Mouse (Mus musculus): ENCODE data around the gene Midn. TPM values are rescaled to one million over a fixed set of nuclear protein-coding genes. Genes with fewer than 3 reads are reported as not detected.
"Not testable (repeated sequence)": the region's sequence is repeated elsewhere in the genome, so short reads cannot be mapped to it uniquely, and the experiment has no call there.

The Midn gene
- total RNA-seq, 2 experiments from 2014 or later, result 74.3 to 98.7 TPM

DNA sequence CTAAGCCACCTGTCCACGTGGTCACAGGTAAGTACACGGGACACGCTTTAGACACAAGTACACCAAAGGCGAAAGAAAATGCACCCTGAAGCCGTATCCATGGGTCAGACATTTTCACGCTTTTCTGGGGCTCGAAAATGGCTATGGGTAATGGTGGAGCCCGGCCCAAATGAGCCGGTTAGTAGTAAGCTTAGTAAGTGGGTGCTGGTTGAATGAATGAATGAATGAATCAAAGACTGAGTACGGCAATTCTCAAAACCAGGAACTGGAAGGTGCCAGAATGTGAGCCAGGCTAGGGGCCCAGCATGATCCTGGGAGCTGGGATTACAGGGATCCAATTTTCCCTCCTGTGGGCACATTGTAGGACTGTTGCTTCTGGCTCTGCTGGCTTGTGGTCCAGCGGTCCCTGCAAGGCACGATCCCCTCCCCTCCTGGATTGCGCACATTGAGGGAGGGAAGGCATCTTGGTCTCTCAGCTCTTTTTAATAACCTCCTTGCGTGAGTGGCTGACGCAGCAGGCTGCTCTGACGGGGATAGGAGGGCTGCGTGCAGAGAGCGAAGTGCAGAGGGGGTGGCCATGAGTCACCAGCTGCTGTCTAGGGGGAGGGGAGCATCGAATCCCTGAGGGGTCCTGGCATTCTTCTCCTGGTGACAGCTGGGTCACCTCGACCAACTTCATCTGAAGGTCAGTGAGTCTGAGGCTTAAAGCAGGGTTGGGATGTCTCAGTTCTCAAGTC, 17.5 kb downstream of the Midn start, which contains the start of gene Cirbp:
TSS of gene Cirbp (plus strand) at position 594 of the 737 bp plus-strand sequence.
- intact Hi-C loops (cut with DNase I), result loop anchor here (1.0 kb wide), 2 partner anchors 17 to 23 kb away; partner anchors contain the start of gene Midn
- peak in 1 of 2 experiments; percentile 92 for DNase-seq (ENCODE audit: low spot score in 2 of 2)

DNA sequence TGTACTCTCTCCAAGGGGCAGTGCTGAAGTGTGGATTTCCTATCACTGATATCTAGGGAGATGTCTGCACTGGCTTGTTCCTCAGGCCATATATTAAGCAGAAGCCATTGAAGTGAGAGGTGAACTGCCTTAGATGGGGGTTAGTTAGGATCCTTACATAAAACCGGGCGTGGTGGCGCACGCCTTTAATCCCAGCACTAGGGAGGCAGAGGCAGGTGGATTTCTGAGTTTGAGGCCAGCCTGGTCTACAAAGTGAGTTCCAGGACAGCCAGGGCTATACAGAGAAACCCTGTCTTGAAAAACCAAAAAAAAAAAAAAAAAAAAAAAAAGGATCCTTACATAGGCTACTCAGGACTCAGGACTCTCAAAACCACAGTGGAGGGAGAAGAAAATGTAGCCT, 18.1 kb downstream of the Midn start:
- intact Hi-C loops (cut with DNase I); DNase-seq (ENCODE audit: low spot score in 2 of 2): not testable (repeated sequence)

DNA sequence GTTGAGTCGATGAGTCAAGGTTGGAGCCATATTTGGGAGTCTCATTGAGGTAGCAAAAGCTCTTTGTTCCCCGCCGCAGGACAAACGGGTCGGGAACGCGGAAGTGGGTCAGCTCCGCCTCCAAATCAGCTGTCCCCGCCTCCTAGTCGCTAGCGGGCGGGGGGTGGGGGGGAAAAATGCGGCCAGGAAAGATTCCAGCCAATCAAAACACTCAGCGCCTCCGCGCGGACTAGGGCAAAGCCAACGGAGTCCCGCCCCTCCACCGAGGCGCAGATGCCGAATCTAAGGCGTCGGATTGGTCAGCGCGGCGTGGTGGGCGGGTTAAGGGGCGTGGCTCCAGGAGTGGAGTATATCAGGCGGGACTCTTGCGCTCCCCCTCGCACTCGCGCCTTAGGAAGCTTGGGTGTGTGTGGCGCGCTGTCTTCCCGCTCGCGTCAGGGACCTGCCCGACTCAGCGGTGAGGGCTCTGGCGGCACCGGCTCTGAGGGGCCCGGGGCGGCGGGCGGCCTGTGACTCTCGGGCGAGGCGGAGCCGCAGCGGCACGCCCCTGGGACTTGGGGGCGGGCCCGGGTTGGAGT, 19.5 kb downstream of the Midn start:
- peak; percentile 98 to 99 for DNase-seq (ENCODE audit: low spot score in 2 of 2)
- intact Hi-C loops (cut with DNase I), result no loop called here

GRCm38 (mm10) chr10:80168038-80168661, 20.1 kb downstream of the Midn start:
- peak; percentile 92 to 95 for DNase-seq (ENCODE audit: low spot score in 2 of 2)
- intact Hi-C loops (cut with DNase I), result no loop called here

- intact Hi-C loops (cut with DNase I), result no loop called here
- DNase-seq (ENCODE audit: low spot score in 2 of 2), result no peak
These were observed 21.0 kb downstream of the Midn start for GRCm38 (mm10) chr10:80169070-80169469.

GRCm38 (mm10) chr10:80169651-80170050, 21.6 kb downstream of the Midn start:
- DNase-seq (ENCODE audit: low spot score in 2 of 2), result no peak
- intact Hi-C loops (cut with DNase I), result loop anchor here (10.0 kb wide), 1 partner anchor 205 kb away; no protein-coding TSS in a partner anchor

DNA sequence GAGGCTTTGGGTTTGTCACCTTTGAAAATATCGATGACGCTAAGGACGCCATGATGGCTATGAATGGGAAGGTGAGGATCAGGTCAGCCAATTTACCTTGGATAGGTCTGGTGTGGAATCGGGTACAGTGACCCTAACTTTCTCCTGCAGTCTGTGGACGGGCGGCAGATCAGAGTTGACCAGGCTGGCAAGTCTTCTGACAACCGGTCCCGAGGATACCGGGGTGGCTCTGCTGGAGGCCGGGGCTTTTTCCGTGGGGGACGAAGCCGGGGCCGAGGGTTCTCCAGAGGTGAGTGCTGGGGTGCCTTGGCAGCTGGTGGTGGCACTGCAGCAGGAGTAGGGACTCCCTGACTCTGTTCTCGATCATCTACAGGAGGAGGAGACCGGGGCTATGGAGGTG, 22.0 kb downstream of the Midn start:
- DNase-seq (ENCODE audit: low spot score in 2 of 2), result no peak
- intact Hi-C loops (cut with DNase I), result loop anchor here (10.0 kb wide), 1 partner anchor 205 kb away; no protein-coding TSS in a partner anchor

DNA sequence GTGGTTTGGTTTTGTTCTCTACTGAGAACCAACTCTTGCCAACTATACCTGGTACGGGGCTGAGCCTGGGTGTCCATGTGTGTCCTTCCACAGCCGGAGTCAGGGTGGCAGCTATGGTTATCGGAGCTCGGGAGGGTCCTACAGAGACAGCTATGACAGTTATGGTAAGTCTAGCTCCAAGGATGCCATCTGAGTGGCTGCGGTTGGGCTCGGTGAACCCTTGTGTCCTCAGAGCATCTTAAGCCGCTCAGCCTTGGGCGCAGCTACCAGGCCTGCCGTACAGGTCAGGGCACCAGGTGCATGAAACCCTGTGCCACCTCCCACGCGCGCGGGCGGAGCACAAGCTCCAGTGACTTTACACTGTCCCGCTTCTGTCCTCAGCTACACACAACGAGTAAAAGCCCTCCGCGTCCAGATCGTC, 22.5 kb downstream of the Midn start:
- intact Hi-C loops (cut with DNase I), result loop anchor here (10.0 kb wide), 1 partner anchor 204 kb away; no protein-coding TSS in a partner anchor
- DNase-seq (ENCODE audit: low spot score in 2 of 2), result no peak

GRCm38 (mm10) chr10:80171252-80171651, 23.2 kb downstream of the Midn start:
- intact Hi-C loops (cut with DNase I), result loop anchor here (10.0 kb wide), 1 partner anchor 204 kb away; no protein-coding TSS in a partner anchor
- DNase-seq (ENCODE audit: low spot score in 2 of 2), result no peak

DNA sequence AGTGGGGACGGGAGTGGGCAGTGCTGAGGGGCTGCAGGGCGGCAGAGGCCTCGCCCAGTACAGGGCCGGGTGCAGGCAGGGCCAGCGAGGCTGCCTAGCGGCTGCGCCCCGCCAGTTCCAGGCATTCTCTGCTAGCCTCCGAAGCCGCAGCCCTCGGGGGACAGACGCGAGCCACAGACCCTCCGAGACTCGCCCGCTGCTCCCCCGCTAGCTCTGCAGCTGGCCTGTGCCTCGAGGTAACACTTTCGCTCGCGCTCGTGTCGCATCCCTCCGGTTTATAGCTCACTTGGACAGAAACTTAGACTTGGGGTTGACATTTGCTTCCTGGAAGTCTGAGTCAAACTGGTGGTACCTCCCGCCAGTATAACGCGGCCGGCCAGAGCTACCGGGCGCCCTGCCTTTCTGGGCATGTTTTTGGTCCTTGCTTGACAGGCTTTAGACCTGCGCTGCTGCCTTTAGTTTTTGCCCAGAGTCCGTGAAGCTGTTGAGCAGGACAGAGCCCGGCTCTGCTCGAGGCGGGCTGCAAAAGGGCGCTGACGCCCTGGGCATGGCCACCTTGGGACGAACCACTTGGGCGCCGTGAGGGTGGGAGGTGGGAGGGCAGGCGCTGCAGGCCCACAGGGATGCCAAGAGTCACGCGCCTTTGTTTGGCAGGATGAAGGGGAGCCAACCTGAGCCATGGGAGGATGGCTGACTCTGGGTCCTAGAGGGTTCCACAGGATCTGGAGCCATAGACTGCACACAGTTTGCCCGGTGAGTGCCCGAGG, 23.9 kb downstream of the Midn start:
- no peak for DNase-seq (ENCODE audit: low spot score in 2 of 2)
- intact Hi-C loops (cut with DNase I), result loop anchor here (10.0 kb wide), 1 partner anchor 203 kb away; no protein-coding TSS in a partner anchor

GRCm38 (mm10) chr10:80172527-80173292, 24.6 kb downstream of the Midn start, which contains the start of gene 1600002K03Rik:
TSS of gene 1600002K03Rik (plus strand) at chr10:80172944.
- intact Hi-C loops (cut with DNase I), result loop anchor here (10.0 kb wide), 1 partner anchor 202 kb away; no protein-coding TSS in a partner anchor
- DNase-seq (ENCODE audit: low spot score in 2 of 2), result peak; percentile 94

- intact Hi-C loops (cut with DNase I), result loop anchor here (10.0 kb wide), 1 partner anchor 201 kb away; no protein-coding TSS in a partner anchor
- DNase-seq (ENCODE audit: low spot score in 2 of 2), result no peak
These were observed 25.3 kb downstream of the Midn start for GRCm38 (mm10) chr10:80173358-80173757.

DNA sequence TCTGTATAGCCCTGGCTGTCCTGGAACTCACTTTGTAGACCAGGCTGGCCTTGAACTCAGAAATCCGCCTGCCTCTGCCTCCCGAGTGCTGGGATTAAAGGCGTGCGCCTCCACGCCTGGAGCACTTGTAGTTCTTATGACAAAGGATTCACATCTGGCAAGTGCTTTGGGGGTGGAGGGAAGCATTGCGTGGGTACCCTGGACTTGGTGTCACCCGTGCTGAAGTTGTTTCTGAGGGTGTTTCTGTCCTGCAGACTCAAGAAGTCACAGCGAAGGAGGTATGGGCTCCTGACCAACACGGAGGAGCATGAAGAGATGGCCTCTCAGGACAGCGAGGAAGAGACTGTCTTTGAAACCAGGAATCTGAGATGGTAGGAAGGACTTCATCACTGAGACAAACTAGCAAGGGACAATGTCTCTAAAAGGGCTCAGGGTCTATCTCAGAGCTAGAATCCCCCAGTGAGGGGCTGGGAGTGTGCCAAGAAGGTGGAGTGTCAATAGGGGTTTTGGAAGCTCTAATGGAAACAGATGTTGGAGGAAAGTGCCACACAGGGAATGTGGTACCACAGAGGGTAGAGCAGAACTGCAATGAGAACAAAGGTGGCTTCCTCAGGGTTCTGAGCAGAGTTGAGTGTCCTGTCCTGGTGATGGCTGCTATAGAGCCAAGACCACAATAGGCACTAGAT, 26.0 kb downstream of the Midn start:
- no peak for DNase-seq (ENCODE audit: low spot score in 2 of 2)
- intact Hi-C loops (cut with DNase I), result loop anchor here (10.0 kb wide), 1 partner anchor 201 kb away; no protein-coding TSS in a partner anchor

DNA sequence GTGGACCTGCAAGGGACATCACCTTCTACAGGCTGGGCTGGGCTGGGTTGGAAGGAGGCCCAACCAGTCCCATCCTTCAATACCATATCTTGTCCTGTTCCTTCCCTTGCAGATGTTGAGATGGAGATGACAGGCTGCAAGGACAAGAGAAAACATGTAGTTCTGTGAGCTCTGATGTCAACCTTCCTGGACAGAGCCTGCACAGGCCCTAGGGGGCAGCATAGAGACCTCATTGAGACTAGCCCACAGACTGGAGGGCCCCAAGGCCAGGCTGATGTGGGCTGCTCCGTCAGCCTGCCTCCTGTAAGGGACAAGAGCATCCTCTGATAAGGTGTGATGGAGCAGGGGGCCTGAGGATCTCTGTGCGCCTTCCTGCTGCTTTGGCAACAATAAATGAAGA, 26.6 kb downstream of the Midn start:
- intact Hi-C loops (cut with DNase I), result loop anchor here (1.0 to 10.0 kb wide), 3 partner anchors 53 to 200 kb away; partner anchors contain the start of gene Mum1
- no peak for DNase-seq (ENCODE audit: low spot score in 2 of 2)

DNA sequence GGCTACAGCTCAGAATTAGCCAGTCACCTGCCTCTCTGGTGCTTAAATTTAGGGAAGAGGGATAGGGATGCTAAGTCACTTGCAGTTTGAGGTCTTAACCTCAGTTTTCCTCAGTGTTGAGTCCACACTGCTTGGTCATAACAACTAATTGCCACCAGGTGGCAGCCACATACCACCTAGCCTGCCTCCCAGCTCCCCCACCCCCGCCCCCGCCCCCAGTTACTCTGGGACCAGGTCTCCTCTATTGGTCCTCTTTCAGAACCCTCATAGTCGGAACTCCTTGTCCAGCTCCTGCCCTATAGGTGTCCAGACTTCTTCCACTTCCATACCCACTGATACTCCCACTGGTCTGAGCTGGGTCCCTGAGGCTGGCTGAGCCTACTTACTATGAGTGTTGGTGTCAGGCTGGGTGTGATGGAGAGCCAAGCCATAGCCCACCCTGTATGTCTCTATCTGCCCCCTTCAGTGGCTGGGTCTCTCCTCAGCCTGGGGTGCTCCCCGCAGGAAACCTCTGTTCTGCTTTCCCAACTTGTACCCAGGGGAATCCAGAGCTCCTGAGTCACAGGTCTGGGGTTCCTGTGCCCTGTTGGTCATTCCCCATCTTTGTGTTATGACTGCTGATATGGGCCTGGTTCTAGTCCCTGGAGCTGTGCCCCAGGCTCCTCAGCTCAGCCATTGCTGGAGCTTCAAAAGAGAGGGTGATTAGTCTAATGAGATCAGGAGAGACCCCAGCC, 27.6 kb downstream of the Midn start:
- DNase-seq (ENCODE audit: low spot score in 2 of 2), result no peak
- intact Hi-C loops (cut with DNase I), result loop anchor here (1.0 to 10.0 kb wide), 3 partner anchors 52 to 199 kb away; partner anchors contain the start of gene Mum1

DNA sequence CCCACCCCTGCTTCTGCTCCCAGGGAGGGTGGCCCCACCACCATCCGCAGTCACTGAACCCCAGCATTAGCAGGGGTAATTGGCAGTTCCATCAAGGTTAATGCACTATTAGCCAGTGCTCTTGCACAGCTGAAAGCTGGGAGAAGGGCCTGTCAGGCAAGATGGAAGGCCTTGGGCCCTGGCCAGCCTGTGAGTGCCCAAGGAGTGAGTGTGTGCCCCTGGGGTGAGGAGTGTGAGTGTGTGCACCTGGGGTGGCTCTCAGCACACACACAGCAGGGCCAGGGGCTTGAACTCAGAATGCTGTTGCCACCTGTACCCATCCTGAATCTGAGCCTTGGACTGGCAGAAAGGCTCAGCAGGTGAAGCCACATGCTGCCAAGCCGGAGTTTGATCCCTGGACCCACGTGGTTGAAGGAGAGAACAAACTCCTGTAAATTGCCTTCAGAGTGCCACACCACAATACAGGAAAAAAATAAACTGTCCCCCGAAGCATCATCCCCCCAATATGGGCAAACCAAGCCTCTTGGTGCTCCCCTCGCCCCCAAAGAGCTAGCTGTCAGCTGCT, 28.3 kb downstream of the Midn start:
- no peak for DNase-seq (ENCODE audit: low spot score in 2 of 2)
- intact Hi-C loops (cut with DNase I), result loop anchor here (5.0 to 10.0 kb wide), 2 partner anchors 51 to 198 kb away; partner anchors contain the start of gene Mum1

Measured in left cerebral cortex, postnatal 25 days (tissue).